Mouse (Mus musculus) urinary bladder, postnatal 4 days (tissue): ENCODE results near the gene Rexo1.
A peak's percentile ranks its signal among the peaks of the same experiment; 100 is the strongest.
"Not testable (repeated sequence)": the region's sequence is repeated elsewhere in the genome, so short reads cannot be mapped to it uniquely, and the experiment has no call there.

Experiments
- DNase-seq, 2 experiments: peaks; one replicate each; pipeline ENCODE4 v3.0.0; 2021 to 2022; ENCODE audit warnings: low spot score in 2 of 2

The Rexo1 gene

GRCm38 (mm10) chr10:80561116-80561944 is at the start of gene Rexo1:
Rexo1 (minus strand) TSS chr10:80561560.
- peak; percentile 89 to 92 for DNase-seq

GRCm38 (mm10) chr10:80611024-80611423 is 49.7 kb upstream of the Rexo1 start:
- no peak for DNase-seq

- no peak for DNase-seq
Observed at GRCm38 (mm10) chr10:80610116-80610785, 48.9 kb upstream of the Rexo1 start.

DNA sequence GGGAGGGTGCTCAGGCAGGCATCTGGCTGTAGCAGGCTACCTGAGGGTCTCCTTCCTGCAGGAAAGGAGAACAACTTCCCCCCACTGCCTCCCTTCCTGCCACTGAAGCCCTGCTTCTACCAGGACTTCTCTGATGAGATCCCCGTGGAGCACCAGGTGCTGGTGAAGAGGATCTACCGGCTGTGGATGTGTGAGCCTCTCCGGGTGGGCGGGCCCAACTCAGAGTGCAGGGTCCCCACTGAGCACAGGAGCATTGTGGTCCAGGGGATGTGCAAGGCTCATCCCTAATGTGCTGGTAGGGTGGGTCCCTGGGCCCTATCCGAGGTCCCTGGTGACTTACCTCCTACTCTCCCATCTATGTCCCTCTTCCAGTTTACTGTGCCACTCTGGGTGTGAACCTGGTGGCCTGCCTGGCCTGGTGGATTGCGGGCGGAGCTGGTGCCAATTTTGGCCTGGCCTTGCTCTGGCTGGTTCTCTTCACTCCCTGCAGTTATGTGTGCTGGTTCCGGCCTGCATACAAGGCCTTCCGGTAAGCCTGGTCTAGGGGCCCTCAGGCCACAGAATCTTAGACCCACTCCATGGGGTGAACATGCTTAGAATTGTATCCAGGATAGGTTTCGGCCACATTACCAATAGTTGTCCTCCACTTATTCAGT is 48.0 kb upstream of the Rexo1 start:
- DNase-seq: no peak

- no peak for DNase-seq
Observed at GRCm38 (mm10) chr10:80608435-80608834, 47.1 kb upstream of the Rexo1 start.

DNA sequence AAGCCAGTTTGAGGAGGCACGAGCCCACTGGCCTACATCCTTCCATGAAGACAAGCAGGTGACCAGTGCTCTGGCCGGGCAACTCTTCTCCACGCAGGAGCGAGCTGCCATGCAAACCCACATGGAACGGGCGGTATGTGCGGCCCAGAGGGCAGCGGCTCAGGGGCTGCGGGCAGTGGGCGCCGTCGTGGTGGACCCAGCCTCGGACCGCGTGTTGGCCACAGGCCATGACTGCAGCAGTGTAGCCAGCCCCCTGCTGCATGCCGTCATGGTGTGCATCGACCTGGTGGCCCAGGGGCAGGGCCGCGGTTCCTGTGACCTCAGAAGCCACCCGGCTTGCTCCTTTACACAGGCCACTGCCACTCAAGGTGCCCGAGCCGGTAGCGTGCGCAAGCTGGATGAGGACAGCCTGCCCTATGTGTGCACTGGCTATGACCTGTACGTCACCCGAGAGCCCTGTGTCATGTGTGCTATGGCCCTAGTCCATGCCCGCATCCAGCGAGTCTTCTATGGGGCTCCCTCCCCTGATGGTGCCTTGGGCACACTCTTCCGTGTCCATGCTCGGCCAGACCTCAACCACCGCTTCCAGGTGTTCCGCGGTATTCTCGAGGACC is 45.5 kb upstream of the Rexo1 start:
- DNase-seq: no peak

- no peak for DNase-seq
Observed at GRCm38 (mm10) chr10:80606306-80606705, 44.9 kb upstream of the Rexo1 start.

DNA sequence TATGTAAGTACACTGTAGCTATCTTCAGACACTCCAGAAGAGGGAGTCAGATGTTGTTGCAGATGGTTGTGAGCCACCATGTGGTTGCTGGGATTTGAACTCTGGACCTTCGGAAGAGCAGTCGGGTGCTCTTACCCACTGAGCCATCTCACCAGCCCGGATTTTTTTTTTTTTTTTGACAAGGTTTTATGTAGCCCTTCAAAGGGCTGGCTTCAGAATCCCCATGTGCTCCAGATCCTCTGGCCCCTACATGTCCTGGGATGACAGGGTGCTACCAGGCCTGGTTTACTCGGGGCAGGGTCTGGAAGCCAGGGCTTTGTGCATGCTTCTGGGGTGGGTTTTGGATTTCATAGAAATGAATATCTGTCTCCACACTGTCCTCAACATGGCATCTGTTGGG is 44.4 kb upstream of the Rexo1 start, which contains the start of gene Gm49322:
Gene Gm49322 (plus strand): TSS at position 301 of the 400 bp plus-strand sequence.
- not testable (repeated sequence) for DNase-seq

- no peak for DNase-seq
Observed at GRCm38 (mm10) chr10:80604988-80605387, 43.6 kb upstream of the Rexo1 start.

GRCm38 (mm10) chr10:80604001-80604509 is 42.7 kb upstream of the Rexo1 start:
- no peak for DNase-seq

GRCm38 (mm10) chr10:80603364-80603763 is 42.0 kb upstream of the Rexo1 start:
- no peak for DNase-seq

DNA sequence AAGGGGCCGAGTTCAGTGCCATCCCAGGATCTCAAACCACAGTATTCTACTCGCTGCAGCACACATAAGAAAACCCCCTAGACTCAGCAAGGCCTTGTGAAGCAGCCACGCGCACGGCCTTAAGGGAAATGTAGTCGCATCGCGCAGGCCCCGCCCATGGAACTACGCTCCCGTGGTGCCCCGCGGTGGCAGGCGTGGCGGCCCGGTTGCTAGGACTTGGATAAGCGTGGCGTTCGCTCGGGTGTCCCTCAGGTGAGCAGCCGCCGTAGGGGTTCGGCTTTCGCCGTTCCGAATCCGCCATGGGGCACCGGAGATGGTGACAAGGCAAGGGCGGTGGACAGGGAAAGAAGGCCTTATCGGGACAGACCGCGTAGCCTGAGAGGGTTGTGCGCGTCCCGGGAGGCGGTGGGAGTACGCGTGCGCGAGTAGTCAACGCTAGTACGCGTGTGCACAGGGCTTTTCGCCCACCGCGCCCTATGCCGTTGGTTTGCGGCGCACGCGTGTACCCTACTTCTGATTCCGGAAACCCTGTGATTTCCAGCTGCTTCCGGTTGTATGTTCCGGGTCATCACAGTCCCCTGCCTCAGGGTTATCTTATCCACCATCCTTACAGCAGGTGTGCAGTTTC is 41.5 kb upstream of the Rexo1 start, which contains the start of the genes Scamp4 and Adat3:
Gene Scamp4 (plus strand): TSS at position 175 of the 628 bp plus-strand sequence.
Gene Adat3 (plus strand): TSS at position 183 of the 628 bp plus-strand sequence.
- DNase-seq: peak; percentile 93

DNA sequence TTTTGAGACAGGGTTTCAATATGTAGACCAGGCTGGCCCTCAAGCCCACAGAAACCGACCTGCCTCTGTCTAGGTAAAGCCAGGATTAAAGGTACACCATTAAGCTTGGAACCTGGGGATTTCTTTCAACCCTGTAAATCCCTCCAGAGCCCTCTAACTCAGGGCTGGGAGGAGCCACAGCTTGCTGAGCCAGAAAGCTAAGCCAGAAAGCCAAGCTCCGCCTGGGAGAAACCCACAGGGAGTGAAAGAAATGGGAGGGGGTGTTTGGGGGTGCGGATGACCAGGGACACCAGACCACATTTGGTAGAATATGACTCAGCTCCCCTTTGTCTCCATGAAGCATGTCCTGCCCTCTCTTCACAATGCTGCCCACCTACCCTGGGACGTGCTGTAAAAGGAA is 35.0 kb upstream of the Rexo1 start:
- DNase-seq: no peak

- peak; percentile 94 to 98 for DNase-seq
Observed at GRCm38 (mm10) chr10:80589879-80590854, 28.8 kb upstream of the Rexo1 start, which contains the start of gene Abhd17a. Abhd17a (minus strand) TSS chr10:80590341.

DNA sequence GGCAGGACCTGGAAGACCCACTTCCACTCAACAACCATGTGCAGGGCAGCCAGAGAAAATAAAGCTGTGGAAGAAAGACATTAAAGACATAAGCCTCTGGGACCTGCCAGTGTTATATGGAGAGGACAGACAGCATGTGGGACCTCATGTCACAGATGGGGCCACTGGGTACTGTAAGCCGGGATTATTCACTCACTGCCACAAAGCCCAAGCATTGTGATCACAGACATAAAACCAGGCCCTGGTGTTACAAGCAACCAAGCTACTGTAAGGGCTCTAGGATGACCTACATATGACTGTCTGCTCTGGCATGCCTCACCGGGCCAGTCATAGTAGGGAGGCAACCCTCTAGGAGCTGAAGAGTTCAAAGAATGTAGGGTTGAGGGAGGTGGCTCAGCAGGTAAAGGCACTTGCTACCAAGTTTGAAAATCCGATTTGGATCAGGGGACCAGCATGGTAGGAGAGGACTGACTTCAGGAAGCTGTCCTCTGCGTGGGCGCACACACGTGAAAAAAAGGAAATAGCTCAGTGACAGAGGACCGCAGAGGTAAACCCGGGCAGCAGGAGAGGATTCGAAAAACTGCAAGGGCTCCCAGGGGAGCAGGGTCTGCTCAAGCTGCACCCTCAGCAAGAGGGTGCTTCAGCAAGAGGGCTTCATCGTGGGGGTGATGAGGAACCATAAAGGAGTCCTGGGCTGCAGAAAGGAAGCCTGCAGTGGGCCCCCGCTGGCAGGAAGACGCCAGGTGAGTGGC is 27.9 kb upstream of the Rexo1 start:
- DNase-seq: no peak

DNA sequence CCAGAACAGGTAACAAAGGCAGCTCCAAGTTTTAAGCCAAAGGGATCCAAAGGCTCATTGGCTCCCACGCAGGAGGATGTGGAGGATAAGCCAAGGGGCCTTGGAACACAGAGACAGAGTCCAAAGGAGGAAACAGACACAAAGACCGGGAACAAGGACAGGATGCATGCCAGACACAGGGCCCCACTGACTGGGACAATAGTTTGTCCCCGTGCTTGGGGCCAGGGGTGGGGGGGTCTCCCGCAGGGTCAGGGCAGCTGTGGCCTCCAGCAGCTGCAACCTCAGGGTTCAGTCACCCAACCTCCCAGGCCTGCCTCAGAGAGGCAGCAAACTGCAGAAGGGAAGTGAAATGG is 25.9 kb upstream of the Rexo1 start:
- no peak for DNase-seq

GRCm38 (mm10) chr10:80586407-80587304 is 25.3 kb upstream of the Rexo1 start:
- no peak for DNase-seq

GRCm38 (mm10) chr10:80585581-80585980 is 24.2 kb upstream of the Rexo1 start:
- no peak for DNase-seq
